Mouse (Mus musculus): ENCODE data around the gene Sh3kbp1. TPM values are rescaled to one million over a fixed set of nuclear protein-coding genes. Genes with fewer than 3 reads are reported as not detected.

Sh3kbp1 gene
- total and polyA plus RNA-seq, 3 experiments = 18.6 to 37.7 TPM; not detected in 1

- Histone ChIP-seq H3K27me3 (ENCODE audit: control insufficient read depth in 1 of 2, insufficient read depth in 2 of 2, low read length in 2 of 2) (no peaks in the 10 kb centered on the region), H3K79me2 (ENCODE audit: control insufficient read depth, insufficient read depth, low read length, poor library complexity) (no peaks in the 10 kb centered on the region), H3K4me1 (ENCODE audit: control insufficient read depth in 1 of 2, insufficient read depth in 2 of 2, low read length in 2 of 2) (peaks cover 18 to 26% of the 10 kb centered on the region in 2 experiments), H3K9ac (ENCODE audit: control insufficient read depth, low read depth, low read length, poor library complexity, severe bottlenecking) (no peak overlapping the region), H3K36me3 (ENCODE audit: control insufficient read depth in 1 of 2, insufficient read depth in 2 of 2, low read length in 2 of 2) (peaks cover 0 to 19% of the 10 kb centered on the region in 2 experiments; a peak in 2 of 4 replicates), H3K4me3 (ENCODE audit: control insufficient read depth in 1 of 2, insufficient read depth in 1 of 2, low read depth in 2 of 2, low read length in 2 of 2) (peak overlapping the region; percentile 0 to 20; a peak in 2 of 4 replicates), H3K9me3 (replicated peaks; ENCODE audit: insufficient read depth, low read length) (no peaks in the 10 kb centered on the region), H3K27ac (ENCODE audit: control insufficient read depth, low read depth, low read length) (peak overlapping the region; percentile 47)
- peak; percentile 71 for DNase-seq (ENCODE audit: low read depth, low spot score)
- TF ChIP-seq MYB (IDR thresholded peaks at IDR 0.05; ENCODE audit: low read depth, low read length) (peak; percentile 78), POLR2AphosphoS5 (IDR thresholded peaks at IDR 0.05; ENCODE audit: borderline replicate concordance, low read depth, low read length) (no peak), ZNF384 (IDR thresholded peaks at IDR 0.05; ENCODE audit: low read depth, low read length) (peak; percentile 53), TBP (IDR thresholded peaks at IDR 0.05; ENCODE audit: low read depth, low read length) (no peak), MEF2A (IDR thresholded peaks at IDR 0.05; ENCODE audit: extremely low read depth, insufficient replicate concordance, low read depth, low read length, poor library complexity, severe bottlenecking) (no peak), NRF1 (IDR thresholded peaks at IDR 0.05; ENCODE audit: insufficient read depth, low read depth, low read length, poor library complexity, severe bottlenecking) (no peak), SIN3A (IDR thresholded peaks at IDR 0.05; ENCODE audit: low read length) (peak; percentile 81), GATA1 (IDR thresholded peaks at IDR 0.05; ENCODE audit: low read depth, low read length) (peak; percentile 95), MAX (IDR thresholded peaks at IDR 0.05; ENCODE audit: low read length) (no peak), MXI1 (IDR thresholded peaks at IDR 0.05; ENCODE audit: low read depth, low read length) (no peak), CHD1 (IDR thresholded peaks at IDR 0.05; ENCODE audit: low read depth, low read length) (no peak), EP300 (IDR thresholded peaks at IDR 0.05; ENCODE audit: low read depth in 1 of 2, low read length in 2 of 2) (peak; percentile 95), UBTF (IDR thresholded peaks at IDR 0.05; ENCODE audit: borderline replicate concordance, insufficient read depth, low read depth, low read length) (no peak), SMC3 (IDR thresholded peaks at IDR 0.05; ENCODE audit: low read depth, low read length) (0 out of 2 replicates have a peak, but pooled peaks have one; percentile 9), USF1 (IDR thresholded peaks at IDR 0.05; ENCODE audit: low read depth, low read length) (no peak; the same call in 1 of the 2 replicates), USF2 (IDR thresholded peaks at IDR 0.05; ENCODE audit: borderline replicate concordance in 1 of 2, insufficient read depth in 1 of 2, low read depth in 1 of 2, low read length in 2 of 2) (no peak), RAD21 (IDR thresholded peaks at IDR 0.05; ENCODE audit: low read depth, low read length) (no peak), POLR2AphosphoS2 (IDR thresholded peaks at IDR 0.05; ENCODE audit: low read length) (no peak), CTCF (IDR thresholded peaks at IDR 0.05 in 2 of 3, conservative IDR thresholded peaks at IDR 0.05 in 1 of 3; ENCODE audit: control insufficient read depth in 1 of 3, insufficient read depth in 1 of 3, low read depth in 2 of 3, low read length in 3 of 3, poor library complexity in 1 of 3, severe bottlenecking in 1 of 3) (no peak), ETS1 (IDR thresholded peaks at IDR 0.05; ENCODE audit: low read depth, low read length) (peak; percentile 98), ZC3H11A (IDR thresholded peaks at IDR 0.05; ENCODE audit: low read depth, low read length) (0 out of 2 replicates have a peak, but pooled peaks have one; percentile 18), TCF12 (IDR thresholded peaks at IDR 0.05; ENCODE audit: low read depth, low read length) (peak; percentile 97), HCFC1 (IDR thresholded peaks at IDR 0.05; ENCODE audit: low read depth, low read length) (no peak), RCOR1 (IDR thresholded peaks at IDR 0.05; ENCODE audit: low read depth, low read length) (peak; percentile 83), E2F4 (IDR thresholded peaks at IDR 0.05; ENCODE audit: borderline replicate concordance, low read depth, low read length) (no peak), ZMIZ1 (IDR thresholded peaks at IDR 0.05; ENCODE audit: low read depth, low read length) (no peak), NELFE (IDR thresholded peaks at IDR 0.05; ENCODE audit: low read depth, low read length) (no peak), KAT2A (conservative IDR thresholded peaks at IDR 0.05; ENCODE audit: low read depth, low read length) (peak; percentile 39; the same call in 1 of the 2 replicates), BHLHE40 (IDR thresholded peaks at IDR 0.05; ENCODE audit: borderline replicate concordance, low read depth, low read length) (peak; percentile 57; the same call in 1 of the 2 replicates), MAFK (IDR thresholded peaks at IDR 0.05; ENCODE audit: borderline replicate concordance, low read depth, low read length) (no peak), ZKSCAN1 (IDR thresholded peaks at IDR 0.05; ENCODE audit: low read depth, low read length) (peak; percentile 58; the same call in 1 of the 2 replicates), MAZ (IDR thresholded peaks at IDR 0.05; ENCODE audit: low read depth, low read length) (no peak), ELF1 (IDR thresholded peaks at IDR 0.05; ENCODE audit: low read depth, low read length) (no peak), MYC (IDR thresholded peaks at IDR 0.05; ENCODE audit: low read depth, low read length) (0 out of 2 replicates have a peak, but pooled peaks have one; percentile 46), POLR2A (IDR thresholded peaks at IDR 0.05; ENCODE audit: control insufficient read depth in 1 of 2, insufficient read depth in 1 of 2, low read depth in 1 of 2, low read length in 2 of 2, poor library complexity in 1 of 2) (no peak), TAL1 (IDR thresholded peaks at IDR 0.05; ENCODE audit: low read length) (peak; percentile 73)
Measured at GRCm38 (mm10) chrX:159689785-159690416, 62.8 kb downstream of the Sh3kbp1 start.
